Mouse (Mus musculus) liver (tissue): ENCODE results near the gene Sft2d1.
"Not testable (repeated sequence)": the region's sequence is repeated elsewhere in the genome, so short reads cannot be mapped to it uniquely, and the experiment has no call there.

Source experiments
- DNase-seq: peaks from one replicate; pipeline ENCODE4 v3.0.0-alpha.2; 2020; ENCODE audit warnings: mixed read lengths

Sft2d1 gene

GRCm38 (mm10) chr17:8310838-8311614, at the start of gene Sft2d1:
TSS of gene Sft2d1 (plus strand) at chr17:8311102.
- peak; percentile 94 for DNase-seq

- not testable (repeated sequence) for DNase-seq
These were observed 46.3 kb upstream of the Sft2d1 start for GRCm38 (mm10) chr17:8264638-8265037.

GRCm38 (mm10) chr17:8272054-8272749, 38.7 kb upstream of the Sft2d1 start:
- DNase-seq = no peak

GRCm38 (mm10) chr17:8272951-8273350, 38.0 kb upstream of the Sft2d1 start:
- DNase-seq = peak; percentile 30

- DNase-seq = no peak
These were observed 34.8 kb upstream of the Sft2d1 start for GRCm38 (mm10) chr17:8276071-8276470.

- DNase-seq = no peak
These were observed 34.2 kb upstream of the Sft2d1 start for GRCm38 (mm10) chr17:8276680-8277079.

GRCm38 (mm10) chr17:8277266-8277665, 33.6 kb upstream of the Sft2d1 start:
- no peak for DNase-seq

- DNase-seq = no peak
These were observed 32.5 kb upstream of the Sft2d1 start for GRCm38 (mm10) chr17:8278356-8278755.

GRCm38 (mm10) chr17:8282821-8283525, 27.9 kb upstream of the Sft2d1 start, which contains the start of gene Mpc1:
TSS of gene Mpc1 (plus strand) at chr17:8282904.
- peak; percentile 69 for DNase-seq

- peak; percentile 96 for DNase-seq
These were observed 27.2 kb upstream of the Sft2d1 start for GRCm38 (mm10) chr17:8283526-8284253.

- DNase-seq = peak; percentile 54
These were observed 26.6 kb upstream of the Sft2d1 start for GRCm38 (mm10) chr17:8284254-8284661.

- DNase-seq = peak; percentile 60
These were observed 25.8 kb upstream of the Sft2d1 start for GRCm38 (mm10) chr17:8285056-8285455.

- DNase-seq = no peak
These were observed 23.9 kb upstream of the Sft2d1 start for GRCm38 (mm10) chr17:8286987-8287386.

GRCm38 (mm10) chr17:8289993-8290679, 20.8 kb upstream of the Sft2d1 start:
- DNase-seq = no peak

- no peak for DNase-seq
These were observed 20.2 kb upstream of the Sft2d1 start for GRCm38 (mm10) chr17:8290736-8291135.

- no peak for DNase-seq
These were observed 15.1 kb upstream of the Sft2d1 start for GRCm38 (mm10) chr17:8295825-8296224.

- no peak for DNase-seq
These were observed 14.5 kb upstream of the Sft2d1 start for GRCm38 (mm10) chr17:8296313-8296844.

- DNase-seq = no peak
These were observed 13.2 kb upstream of the Sft2d1 start for GRCm38 (mm10) chr17:8297746-8298145.

GRCm38 (mm10) chr17:8298281-8298680, 12.6 kb upstream of the Sft2d1 start:
- DNase-seq = no peak

GRCm38 (mm10) chr17:8299524-8299923, 11.4 kb upstream of the Sft2d1 start:
- DNase-seq = no peak

- DNase-seq = no peak
These were observed 9.4 kb upstream of the Sft2d1 start for GRCm38 (mm10) chr17:8301515-8301914.
